Mouse (Mus musculus) forebrain, embryonic 14.5 days (tissue): ENCODE results near the gene Srarp. TPM values are rescaled to one million over a fixed set of nuclear protein-coding genes. Genes with fewer than 3 reads are reported as not detected.

Source experiments
- ATAC-seq: fragments of 200-750 bp; cut with Nextera tagmentation; 2 replicates; pipeline ENCODE4 v1.8.0; 2017; ENCODE audit warnings: mild to moderate bottlenecking, moderate library complexity
- DNase-seq: peaks from one replicate; pipeline ENCODE4 v3.0.0-alpha.2; 2015; ENCODE audit warnings: low spot score
- H3K27ac ChIP-seq: fragments of 300-500 bp; sonication (generic); 2 replicates; pipeline ENCODE4 v1.5.1; 2014; ENCODE audit warnings: low read depth, mild to moderate bottlenecking, control low read depth, low read length, moderate library complexity
- H3K27me3 ChIP-seq: fragments of 300-500 bp; sonication (generic); replicated peaks from 2 replicates; pipeline ENCODE4 v1.6.1; 2014; ENCODE audit warnings: low read length, control low read depth, mixed read lengths; ENCODE audit not compliant: control insufficient read depth, insufficient read depth
- H3K36me3 ChIP-seq: fragments of 300-500 bp; sonication (generic); 2 replicates; pipeline ENCODE4 v1.6.1; 2014; ENCODE audit warnings: low read length, control low read depth; ENCODE audit not compliant: control insufficient read depth, insufficient read depth
- H3K4me1 ChIP-seq: fragments of 300-500 bp; sonication (generic); 2 replicates; pipeline ENCODE4 v1.6.1; 2014; ENCODE audit warnings: antibody characterized with exemption, low read length, control low read depth; ENCODE audit not compliant: control insufficient read depth, insufficient read depth
- H3K4me2 ChIP-seq: fragments of 300-500 bp; sonication (generic); 2 replicates; pipeline ENCODE4 v1.6.1; 2014; ENCODE audit warnings: mild to moderate bottlenecking, control low read depth, low read length
- H3K4me3 ChIP-seq: fragments of 300-500 bp; sonication (generic); 2 replicates; pipeline ENCODE4 v1.5.1; 2014; ENCODE audit warnings: low read depth, low read length, control low read depth
- H3K9ac ChIP-seq: fragments of 300-500 bp; sonication (generic); 2 replicates; pipeline ENCODE4 v1.6.1; 2014; ENCODE audit warnings: mild to moderate bottlenecking, low read length, control low read depth, moderate library complexity
- H3K9me3 ChIP-seq: fragments of 300-500 bp; sonication (generic); replicated peaks from 2 replicates; pipeline ENCODE4 v1.6.1; 2016; ENCODE audit warnings: low read length, control low read depth, mixed read lengths; ENCODE audit not compliant: control insufficient read depth
- WGBS: fragments of 180-500 bp; shearing (Covaris S2); extraction: QIAGEN DNeasy Blood & Tissue Kit; methylation state at CpG from one replicate; pipeline ENCODE4 v1.1.7; 2014; 5-methylcytosine and 5-hydroxymethylcytosine counted together
- polyA plus RNA-seq: library from polyadenylated mRNA; unstranded; fragments of >200 nt; fragmentation: Nextera tagmentation; extraction: Ambion mirVana; gene quantifications from 2 replicates; pipeline ENCODE4 v1.2.1, GENCODE M21; 2014

Gene Srarp
- polyA plus RNA-seq, 1 experiment from 2014 or later: 0.33 TPM

- no peak overlapping the region for H3K27ac ChIP-seq
- no peaks in the 10 kb centered on the region for H3K27me3 ChIP-seq
- 93% methylated on average over 2 of the region's 2 CpGs for WGBS
- ATAC-seq (no peak), DNase-seq (no peak)
- no peaks in the 10 kb centered on the region for H3K4me1 ChIP-seq
- H3K36me3 ChIP-seq: peaks cover 70% of the 10 kb centered on the region
- H3K4me2 ChIP-seq: no peak overlapping the region
- H3K9ac ChIP-seq: no peak overlapping the region
- H3K9me3 ChIP-seq: no peaks in the 10 kb centered on the region
- H3K4me3 ChIP-seq: no peak overlapping the region
Observed at GRCm38 (mm10) chr4:141451251-141451650, 15.3 kb upstream of the Srarp start.

- peaks cover 4% of the 10 kb centered on the region for H3K4me1 ChIP-seq
- no peak overlapping the region for H3K4me3 ChIP-seq
- no peaks in the 10 kb centered on the region for H3K9me3 ChIP-seq
- ATAC-seq (no peak), DNase-seq (no peak)
- WGBS: 74% methylated on average over 7 of the region's 7 CpGs
- no peak overlapping the region for H3K9ac ChIP-seq
- H3K27me3 ChIP-seq: no peaks in the 10 kb centered on the region
- H3K36me3 ChIP-seq: peaks cover 39% of the 10 kb centered on the region
- no peak overlapping the region for H3K27ac ChIP-seq
- 0 out of 2 replicates have a peak overlapping the region, but pooled peaks have one; percentile 7 for H3K4me2 ChIP-seq
Observed at GRCm38 (mm10) chr4:141446211-141446610, 10.3 kb upstream of the Srarp start.

- peaks cover 4% of the 10 kb centered on the region for H3K4me1 ChIP-seq
- ATAC-seq: no peak
- peak overlapping the region; percentile 50 for H3K4me2 ChIP-seq
- H3K27me3 ChIP-seq: no peaks in the 10 kb centered on the region
- 14% methylated on average over 14 of the region's 14 CpGs for WGBS
- peaks cover 36% of the 10 kb centered on the region for H3K36me3 ChIP-seq
- DNase-seq: no peak
- H3K4me3 ChIP-seq: peak overlapping the region; percentile 96
- H3K27ac ChIP-seq: no peak overlapping the region
- H3K9me3 ChIP-seq: no peaks in the 10 kb centered on the region
- peak overlapping the region; percentile 95 for H3K9ac ChIP-seq
Observed at GRCm38 (mm10) chr4:141445328-141445720, 9.4 kb upstream of the Srarp start.

GRCm38 (mm10) chr4:141444451-141445327 is 8.8 kb upstream of the Srarp start, which contains the start of gene Zbtb17:
Zbtb17 (plus strand) TSS chr4:141444654.
- peak within 1 kb of the TSS; percentile 95 for H3K9ac ChIP-seq
- under 1% methylated on average over 71 of the region's 102 CpGs for WGBS

GRCm38 (mm10) chr4:141443641-141444429 is 7.9 kb upstream of the Srarp start:
- Histone ChIP-seq H3K27me3 (no peaks in the 10 kb centered on the region), H3K4me1 (peaks cover 4% of the 10 kb centered on the region), H3K4me2 (peak overlapping the region; percentile 50), H3K27ac (no peak overlapping the region), H3K9ac (peak overlapping the region; percentile 95; the same call in 1 of the 2 replicates), H3K4me3 (peak overlapping the region; percentile 96), H3K36me3 (peaks cover 22% of the 10 kb centered on the region), H3K9me3 (no peaks in the 10 kb centered on the region)
- DNase-seq (no peak), ATAC-seq (no peak)
- WGBS: 51% methylated on average over 11 of the region's 11 CpGs

More at GRCm38 (mm10) chr4:141444451-141445327, 8.8 kb upstream of the Srarp start, which contains the start of gene Zbtb17:
- ATAC-seq: peak; percentile 96
- H3K36me3 ChIP-seq: peaks cover 31% of the 10 kb centered on the region
- no peaks in the 10 kb centered on the region for H3K27me3 ChIP-seq
- peak within 1 kb of the TSS; percentile 83 for H3K27ac ChIP-seq
- H3K9me3 ChIP-seq: no peaks in the 10 kb centered on the region
- peak; percentile 95 for DNase-seq
- H3K4me3 ChIP-seq: peak within 1 kb of the TSS; percentile 96
- H3K4me1 ChIP-seq: peaks cover 4% of the 10 kb centered on the region
- peak within 1 kb of the TSS; percentile 50 for H3K4me2 ChIP-seq

GRCm38 (mm10) chr4:141440877-141441276 is 5.0 kb upstream of the Srarp start:
- H3K4me2 ChIP-seq: no peak overlapping the region
- DNase-seq: no peak
- H3K36me3 ChIP-seq: no peaks in the 10 kb centered on the region
- H3K9ac ChIP-seq: no peak overlapping the region
- H3K9me3 ChIP-seq: no peaks in the 10 kb centered on the region
- no peak overlapping the region for H3K4me3 ChIP-seq
- no peaks in the 10 kb centered on the region for H3K27me3 ChIP-seq
- no peak overlapping the region for H3K27ac ChIP-seq
- ATAC-seq: no peak
- H3K4me1 ChIP-seq: peaks cover 4% of the 10 kb centered on the region

GRCm38 (mm10) chr4:141439083-141439803 is 3.3 kb upstream of the Srarp start:
- WGBS: 86% methylated on average over 12 of the region's 12 CpGs
- Histone ChIP-seq H3K9me3 (no peaks in the 10 kb centered on the region), H3K36me3 (no peaks in the 10 kb centered on the region), H3K9ac (no peak overlapping the region), H3K4me2 (no peak overlapping the region), H3K27ac (no peak overlapping the region), H3K4me1 (no peaks in the 10 kb centered on the region), H3K4me3 (no peak overlapping the region), H3K27me3 (no peaks in the 10 kb centered on the region)
- DNase-seq (no peak), ATAC-seq (no peak)

GRCm38 (mm10) chr4:141433191-141433590 is 2.7 kb downstream of the Srarp start:
- Histone ChIP-seq H3K4me3 (no peak overlapping the region), H3K36me3 (no peaks in the 10 kb centered on the region), H3K27me3 (no peaks in the 10 kb centered on the region), H3K4me2 (no peak overlapping the region), H3K9me3 (no peaks in the 10 kb centered on the region), H3K27ac (no peak overlapping the region), H3K9ac (no peak overlapping the region), H3K4me1 (no peaks in the 10 kb centered on the region)
- no peak for ATAC-seq
- DNase-seq: no peak
- 83% methylated on average over 18 of the region's 18 CpGs for WGBS
